In genomic region chr4:46991016-46991958, GRCm38 (mm10) we compare ENCODE assay signal across 8 mouse cellular contexts. TPM values are rescaled to one million over a fixed set of nuclear protein-coding genes. Genes with fewer than 3 reads are reported as not detected.
DNase-seq lines count a peak whose midpoint lies in the region; ATAC-seq and TF ChIP-seq lines count a peak whose summit lies in the region.

TSS of gene Gabbr2 (minus strand) at chr4:46991873.

- 1% methylated on average over 81 of the region's 134 CpGs for WGBS in heart, embryonic 11.5 days (ENCODE audit: insufficient replicate concordance)
- WGBS in forebrain, embryonic 15.5 days, result under 1% methylated on average over 101 of the region's 134 CpGs
- 5% methylated on average over 116 of the region's 134 CpGs for WGBS in midbrain, embryonic 10.5 days
- 2% methylated on average over 67 of the region's 134 CpGs for WGBS in stomach, postnatal 0 days

- no peak for TF ChIP-seq EP300 in stomach, postnatal 0 days (optimal IDR thresholded peaks at IDR 0.05)

- H3K9ac ChIP-seq in heart, embryonic 11.5 days (ENCODE audit: low read depth, low read length), result no peak within 1 kb of the TSS
- peak within 1 kb of the TSS; percentile 73 for H3K9ac ChIP-seq in forebrain, embryonic 15.5 days (replicated peaks)
- no peak within 1 kb of the TSS for H3K9ac ChIP-seq in stomach, postnatal 0 days (ENCODE audit: low read length)

- no peak for TF ChIP-seq CTCF in layer of hippocampus, adult 2 months (conservative IDR thresholded peaks at IDR 0.05)
- TF ChIP-seq CTCF in stomach, postnatal 0 days (IDR thresholded peaks at IDR 0.05; ENCODE audit: low read depth), result no peak

- peak within 1 kb of the TSS; percentile 50 for H3K4me3 ChIP-seq in heart, embryonic 11.5 days (ENCODE audit: low read depth, low read length)
- H3K4me3 ChIP-seq in forebrain, embryonic 15.5 days, result peak within 1 kb of the TSS; percentile 67
- H3K4me3 ChIP-seq in layer of hippocampus, adult 2 months, result peak within 1 kb of the TSS; percentile 61
- H3K4me3 ChIP-seq in midbrain, embryonic 10.5 days, result peak within 1 kb of the TSS; percentile 72
- peak within 1 kb of the TSS; percentile 45 for H3K4me3 ChIP-seq in stomach, postnatal 0 days (ENCODE audit: low read depth, low read length)

- no peaks in the 10 kb centered on the region for H3K36me3 ChIP-seq in heart, embryonic 11.5 days (ENCODE audit: control insufficient read depth, insufficient read depth, low read length)
- no peaks in the 10 kb centered on the region for H3K36me3 ChIP-seq in forebrain, embryonic 15.5 days
- H3K36me3 ChIP-seq in midbrain, embryonic 10.5 days, result no peaks in the 10 kb centered on the region
- H3K36me3 ChIP-seq in stomach, postnatal 0 days (ENCODE audit: control insufficient read depth, insufficient read depth, low read length), result no peaks in the 10 kb centered on the region

- DNase-seq in heart, adult 11 months, result no peak
- peak; percentile 58 to 76 for DNase-seq in layer of hippocampus, adult 2 months (ENCODE audit: low spot score in 2 of 2)
- peak; percentile 59 for DNase-seq in midbrain, embryonic 10.5 days (ENCODE audit: low spot score)
- DNase-seq in stomach, postnatal 0 days (ENCODE audit: low spot score), result no peak
- no peak for DNase-seq in spleen, postnatal 4 days (ENCODE audit: low spot score in 2 of 2)

- peak within 1 kb of the TSS; percentile 88 for H3K4me2 ChIP-seq in heart, embryonic 11.5 days
- H3K4me2 ChIP-seq in forebrain, embryonic 15.5 days (replicated peaks), result peak within 1 kb of the TSS; percentile 88
- peak within 1 kb of the TSS; percentile 73 for H3K4me2 ChIP-seq in stomach, postnatal 0 days (replicated peaks; ENCODE audit: low read depth)

- H3K27ac ChIP-seq in heart, embryonic 11.5 days (ENCODE audit: low read depth, low read length), result no peak within 1 kb of the TSS
- H3K27ac ChIP-seq in forebrain, embryonic 15.5 days (replicated peaks), result peak within 1 kb of the TSS; percentile 86
- peak within 1 kb of the TSS; percentile 95 for H3K27ac ChIP-seq in layer of hippocampus, adult 2 months
- peak within 1 kb of the TSS; percentile 74 for H3K27ac ChIP-seq in midbrain, embryonic 10.5 days (replicated peaks)
- H3K27ac ChIP-seq in stomach, postnatal 0 days (replicated peaks), result no peak within 1 kb of the TSS

- H3K27me3 ChIP-seq in heart, embryonic 11.5 days (ENCODE audit: control insufficient read depth, insufficient read depth, low read length), result peaks cover 66% of the 10 kb centered on the region
- H3K27me3 ChIP-seq in forebrain, embryonic 15.5 days, result peaks cover 39% of the 10 kb centered on the region
- peaks cover 75% of the 10 kb centered on the region for H3K27me3 ChIP-seq in midbrain, embryonic 10.5 days (ENCODE audit: low read depth, poor library complexity, severe bottlenecking)
- H3K27me3 ChIP-seq in stomach, postnatal 0 days (ENCODE audit: control insufficient read depth, insufficient read depth, low read length), result peaks cover 25% of the 10 kb centered on the region

- H3K4me1 ChIP-seq in heart, embryonic 11.5 days (ENCODE audit: control insufficient read depth, insufficient read depth, low read length), result peaks cover 12% of the 10 kb centered on the region; the same call in 1 of the 2 replicates
- peaks cover 37% of the 10 kb centered on the region for H3K4me1 ChIP-seq in forebrain, embryonic 15.5 days
- peaks cover 27% of the 10 kb centered on the region for H3K4me1 ChIP-seq in midbrain, embryonic 10.5 days
- H3K4me1 ChIP-seq in stomach, postnatal 0 days (replicated peaks; ENCODE audit: control insufficient read depth, insufficient read depth), result no peaks in the 10 kb centered on the region

- no peak for ATAC-seq in heart, embryonic 11.5 days (replicated peaks; ENCODE audit: insufficient number of reproducible peaks, low FRiP score, low TSS enrichment)
- ATAC-seq in cerebellum, adult (ENCODE audit: insufficient number of reproducible peaks, low FRiP score, low TSS enrichment), result peak; percentile 28
- peak; percentile 78 for ATAC-seq in forebrain, embryonic 15.5 days (replicated peaks)
- ATAC-seq in stomach, postnatal 0 days (ENCODE audit: low FRiP score, low TSS enrichment), result no peak

- no peaks in the 10 kb centered on the region for H3K9me3 ChIP-seq in heart, embryonic 11.5 days (replicated peaks; ENCODE audit: control insufficient read depth, low read length)
- H3K9me3 ChIP-seq in forebrain, embryonic 15.5 days, result no peaks in the 10 kb centered on the region
- no peaks in the 10 kb centered on the region for H3K9me3 ChIP-seq in midbrain, embryonic 10.5 days (replicated peaks)
- H3K9me3 ChIP-seq in stomach, postnatal 0 days (ENCODE audit: control insufficient read depth, low read length), result no peaks in the 10 kb centered on the region

RNA-seq across cellular contexts. Expression of gene Gabbr2, which starts in this region (rescaled TPM):
- 0.04 and 0.13 TPM in 2 replicates for polyA plus RNA-seq in heart, embryonic 11.5 days (2014; fragmentation: Nextera tagmentation; extraction: Ambion mirVana)
- 3.6 and 5.4 TPM in 2 replicates for polyA plus RNA-seq in forebrain, embryonic 15.5 days (2015; fragmentation: Nextera tagmentation; extraction: Ambion mirVana)
- total RNA-seq in layer of hippocampus, adult 2 months (2021), result 100 to 1,000 TPM; 203 to 223 TPM
- polyA plus RNA-seq in midbrain, embryonic 10.5 days (2016; fragmentation: Nextera tagmentation; extraction: Ambion mirVana), result 0.12 and 0.25 TPM in 2 replicates
- polyA plus RNA-seq in stomach, postnatal 0 days (2015; fragmentation: Nextera tagmentation; extraction: Ambion mirVana), result 0.04 and 0.06 TPM in 2 replicates

Comparison
In these comparisons a context has a peak if more than half of its experiments do, and no peak if none do; other contexts are left out.
1. Peak in DNase-seq, H3K4me3 ChIP-seq and H3K27ac ChIP-seq in midbrain, embryonic 10.5 days; RNA of the gene not detected or under 1 TPM.
2. ATAC-seq: peak in cerebellum, adult (single experiment) and forebrain, embryonic 15.5 days (single experiment); none in heart, embryonic 11.5 days (single experiment) and stomach, postnatal 0 days (single experiment).
3. H3K27ac ChIP-seq: peak in forebrain, embryonic 15.5 days (single experiment) and layer of hippocampus, adult 2 months (single experiment); none in heart, embryonic 11.5 days (single experiment) and stomach, postnatal 0 days (single experiment).
4. DNase-seq: peak in layer of hippocampus, adult 2 months (2 of 2); none in heart, adult 11 months (single experiment), stomach, postnatal 0 days (single experiment) and spleen, postnatal 4 days (0 of 2).
5. Peak in every context shown above with its lines, with median percentiles within 50 percentile points of each other: H3K4me2 ChIP-seq and H3K4me3 ChIP-seq.